Mouse (Mus musculus) monocyte, adult 5-6 weeks (primary cell): ENCODE measurements around the gene Fsip1. TPM values are rescaled to one million over a fixed set of nuclear protein-coding genes. Genes with fewer than 3 reads are reported as not detected.

Experiments
- ATAC-seq: fragments of 153-309, 156-312 bp; replicated peaks from 2 replicates; pipeline ENCODE4 v1.8.0; 2017; ENCODE audit warnings: mild to moderate bottlenecking; ENCODE audit not compliant: low TSS enrichment, insufficient number of reproducible peaks, severe bottlenecking, poor library complexity, low FRiP score
- total RNA-seq: library from RNA; stranded (forward); fragments of 200-1000, 200-491, 200-594 nt; gene quantifications from 3 replicates; pipeline ENCODE4 v1.2.3, GENCODE M21; 2017

Gene Fsip1
- total RNA-seq, 1 experiment from 2014 or later, result not detected

- no peak for ATAC-seq
Measured at GRCm38 (mm10) chr2:118116754-118117290, 139.9 kb downstream of the Fsip1 start.

GRCm38 (mm10) chr2:118116180-118116579 is 140.6 kb downstream of the Fsip1 start:
- ATAC-seq, result no peak

- ATAC-seq, result no peak
Measured at GRCm38 (mm10) chr2:118115647-118116046, 141.1 kb downstream of the Fsip1 start.

GRCm38 (mm10) chr2:118114671-118115070 is 142.1 kb downstream of the Fsip1 start:
- no peak for ATAC-seq

- ATAC-seq, result no peak
Measured at GRCm38 (mm10) chr2:118113808-118114524, 142.8 kb downstream of the Fsip1 start.

- ATAC-seq, result no peak
Measured at GRCm38 (mm10) chr2:118112846-118113479, 143.8 kb downstream of the Fsip1 start.

GRCm38 (mm10) chr2:118112438-118112837 is 144.3 kb downstream of the Fsip1 start:
- ATAC-seq, result no peak

GRCm38 (mm10) chr2:118111488-118112131 is 145.2 kb downstream of the Fsip1 start, which contains the start of gene Thbs1:
Gene Thbs1 (plus strand): TSS chr2:118111876.
- ATAC-seq, result 0 out of 2 replicates have a peak, but pooled peaks have one; percentile 19

GRCm38 (mm10) chr2:118111116-118111487 is 145.7 kb downstream of the Fsip1 start:
- ATAC-seq, result peak; percentile 65

GRCm38 (mm10) chr2:118110225-118110915 is 146.4 kb downstream of the Fsip1 start:
- no peak for ATAC-seq

GRCm38 (mm10) chr2:118102169-118102568 is 154.6 kb downstream of the Fsip1 start:
- ATAC-seq, result no peak

GRCm38 (mm10) chr2:118099104-118099503 is 157.7 kb downstream of the Fsip1 start:
- no peak for ATAC-seq

- ATAC-seq, result no peak
Measured at GRCm38 (mm10) chr2:118091226-118091625, 165.5 kb downstream of the Fsip1 start.

GRCm38 (mm10) chr2:118087044-118087726 is 169.6 kb downstream of the Fsip1 start:
- ATAC-seq, result no peak

- no peak for ATAC-seq
Measured at GRCm38 (mm10) chr2:118085647-118086046, 171.1 kb downstream of the Fsip1 start.

- no peak for ATAC-seq
Measured at GRCm38 (mm10) chr2:118084693-118085092, 172.1 kb downstream of the Fsip1 start.

- ATAC-seq, result no peak
Measured at GRCm38 (mm10) chr2:118083652-118084051, 173.1 kb downstream of the Fsip1 start.

GRCm38 (mm10) chr2:118081581-118081980 is 175.2 kb downstream of the Fsip1 start:
- ATAC-seq, result no peak
